Mouse (Mus musculus) G1E (cell line): ENCODE measurements around the gene Anxa9.

Experiments used
- CTCF ChIP-seq: IDR thresholded peaks from 2 replicates; pipeline ENCODE4 v1.5.1; 2012; ENCODE audit warnings: low read depth, low read length, inconsistent platforms, mixed read lengths
- GATA1 ChIP-seq: IDR thresholded peaks from 2 replicates; pipeline ENCODE4 v1.6.1; 2012; ENCODE audit warnings: borderline replicate concordance, low read length, inconsistent platforms, mixed read lengths
- POLR2AphosphoS5 ChIP-seq: IDR thresholded peaks from 2 replicates; pipeline ENCODE4 v1.6.1; 2012; ENCODE audit warnings: low read depth, low read length, inconsistent platforms; ENCODE audit not compliant: insufficient replicate concordance

GRCm38 (mm10) chr3:95338251-95338650 is 31.3 kb upstream of the Anxa9 start:
- no peak for TF ChIP-seq CTCF
- TF ChIP-seq GATA1 = no peak
- no peak for TF ChIP-seq POLR2AphosphoS5
